Mouse (Mus musculus) neural tube, embryonic 15.5 days (tissue): ENCODE measurements around the gene Pus3. TPM values are rescaled to one million over a fixed set of nuclear protein-coding genes. Genes with fewer than 3 reads are reported as not detected.

Experiments used
- ATAC-seq: fragments of 200-750 bp; cut with Nextera tagmentation; 2 replicates; pipeline ENCODE4 v1.8.0; 2017; ENCODE audit warnings: mild to moderate bottlenecking, moderate TSS enrichment, moderate library complexity; ENCODE audit not compliant: low FRiP score
- H3K27ac ChIP-seq: fragments of 300-500 bp; sonication (generic); replicated peaks from 2 replicates; pipeline ENCODE4 v1.5.1; 2015; ENCODE audit warnings: mild to moderate bottlenecking, inconsistent platforms
- H3K27me3 ChIP-seq: fragments of 300-500 bp; sonication (generic); replicated peaks from 2 replicates; pipeline ENCODE4 v1.6.1; 2015; ENCODE audit warnings: inconsistent platforms
- H3K36me3 ChIP-seq: fragments of 300-500 bp; sonication (generic); 2 replicates; pipeline ENCODE4 v1.6.1; 2015; ENCODE audit warnings: inconsistent platforms
- H3K4me1 ChIP-seq: fragments of 300-500 bp; sonication (generic); 2 replicates; pipeline ENCODE4 v1.6.1; 2015; ENCODE audit warnings: inconsistent platforms
- H3K4me2 ChIP-seq: fragments of 300-500 bp; sonication (generic); 2 replicates; pipeline ENCODE4 v1.6.1; 2015; ENCODE audit warnings: inconsistent platforms, mild to moderate bottlenecking, moderate library complexity
- H3K4me3 ChIP-seq: fragments of 300-500 bp; sonication (generic); replicated peaks from 2 replicates; pipeline ENCODE4 v1.5.1; 2015; ENCODE audit warnings: mild to moderate bottlenecking, inconsistent platforms
- H3K9ac ChIP-seq: fragments of 300-500 bp; sonication (generic); replicated peaks from 2 replicates; pipeline ENCODE4 v1.6.1; 2015; ENCODE audit warnings: mild to moderate bottlenecking, inconsistent platforms
- H3K9me3 ChIP-seq: fragments of 300-500 bp; sonication (generic); replicated peaks from 2 replicates; pipeline ENCODE4 v1.6.1; 2016; ENCODE audit warnings: inconsistent platforms
- whole genome bisulfite sequencing: fragments of 180-500 bp; shearing (Covaris S2); methylation state at CpG from one replicate; pipeline ENCODE4 v1.1.7; 2015; ENCODE audit warnings: mixed read lengths; 5-methylcytosine and 5-hydroxymethylcytosine counted together
- polyA plus RNA-seq: library from polyadenylated mRNA; unstranded; fragments of >200 nt; fragmentation: Nextera tagmentation; extraction: Ambion mirVana; gene quantifications from 2 replicates; pipeline ENCODE4 v1.2.1, GENCODE M21; 2015

The Pus3 gene
- polyA plus RNA-seq, 1 experiment from 2014 or later, result 15.5 TPM

DNA sequence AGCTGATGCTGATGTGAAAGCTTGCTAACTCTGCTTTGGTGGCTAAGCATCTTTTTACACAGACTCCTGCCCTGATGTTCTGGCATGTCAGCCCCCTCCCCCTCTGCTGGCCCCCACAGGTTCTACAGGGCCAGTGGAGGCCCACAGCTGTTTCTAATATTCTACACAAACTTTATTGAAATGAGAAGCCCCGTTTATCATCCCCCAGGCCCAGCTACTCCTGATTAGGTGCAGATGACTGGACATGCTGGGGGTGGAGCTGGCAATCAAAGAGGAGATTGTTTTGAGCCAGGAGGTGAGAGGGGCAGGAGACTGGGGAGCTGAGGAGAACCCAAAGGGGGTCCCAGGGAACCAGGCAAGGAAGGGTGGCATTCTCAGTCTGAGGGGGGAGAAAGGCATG, 28.6 kb upstream of the Pus3 start:
- WGBS, result 19% methylated on average over 1 of the region's 1 CpGs
- H3K9me3 ChIP-seq, result no peaks in the 10 kb centered on the region
- no peak for ATAC-seq

DNA sequence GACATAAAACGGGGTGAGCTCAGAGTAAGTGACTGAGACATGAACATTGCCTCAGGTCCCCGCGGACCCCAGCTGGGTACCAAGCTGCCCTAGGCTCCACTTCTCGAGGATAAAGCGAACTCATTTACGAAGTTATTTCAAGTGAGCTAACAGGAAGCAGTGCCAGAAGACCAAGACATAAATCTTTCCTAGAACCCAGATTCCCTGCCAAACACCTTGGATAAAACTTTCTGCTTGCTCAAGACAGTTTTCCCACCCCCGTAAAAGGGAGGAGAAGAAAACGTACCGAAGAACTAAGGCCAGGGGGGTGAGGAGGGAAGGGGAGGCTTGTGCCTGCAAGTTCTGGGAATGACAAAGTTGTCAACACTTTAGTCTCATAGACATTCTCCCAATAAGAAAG, 25.1 kb upstream of the Pus3 start:
- no peak overlapping the region for H3K4me3 ChIP-seq
- no peaks in the 10 kb centered on the region for H3K36me3 ChIP-seq
- peaks cover 8% of the 10 kb centered on the region for H3K4me1 ChIP-seq
- no peak overlapping the region for H3K4me2 ChIP-seq
- ATAC-seq, result no peak
- no peak overlapping the region for H3K27ac ChIP-seq
- H3K9ac ChIP-seq, result no peak overlapping the region
- H3K9me3 ChIP-seq, result no peaks in the 10 kb centered on the region
- H3K27me3 ChIP-seq, result no peaks in the 10 kb centered on the region
- 63% methylated on average over 9 of the region's 9 CpGs for WGBS

More for the DNA sequence above, 28.6 kb upstream of the Pus3 start:
- no peak overlapping the region for H3K4me3 ChIP-seq
- H3K36me3 ChIP-seq, result no peaks in the 10 kb centered on the region
- no peak overlapping the region for H3K4me2 ChIP-seq
- no peak overlapping the region for H3K9ac ChIP-seq
- no peaks in the 10 kb centered on the region for H3K27me3 ChIP-seq
- 0 out of 2 replicates have a peak overlapping the region, but pooled peaks have one; percentile 37 for H3K27ac ChIP-seq
- peaks cover 8% of the 10 kb centered on the region for H3K4me1 ChIP-seq

DNA sequence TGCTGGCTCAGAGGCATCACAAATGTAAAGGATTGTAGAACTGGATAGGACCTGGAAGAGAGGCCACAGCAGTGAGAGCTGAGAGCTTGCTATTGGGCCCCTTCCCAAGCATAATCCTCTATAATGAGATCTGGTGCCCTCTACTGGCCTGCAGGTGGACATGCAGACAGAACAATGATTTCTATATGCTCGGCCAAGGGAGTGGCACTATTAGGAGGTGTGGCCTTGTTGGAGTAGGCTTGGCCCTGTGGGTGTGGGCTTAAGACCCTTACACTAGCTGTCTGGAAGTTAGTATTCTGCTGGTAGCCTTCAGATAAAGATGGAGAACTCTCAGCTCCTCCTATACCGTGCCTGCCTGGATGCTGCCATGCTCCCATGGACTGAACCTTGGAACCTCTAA, 23.3 kb upstream of the Pus3 start:
- Histone ChIP-seq H3K4me2 (no peak overlapping the region), H3K9me3 (no peaks in the 10 kb centered on the region), H3K9ac (no peak overlapping the region), H3K27ac (no peak overlapping the region), H3K4me1 (no peaks in the 10 kb centered on the region), H3K36me3 (no peaks in the 10 kb centered on the region), H3K27me3 (no peaks in the 10 kb centered on the region), H3K4me3 (no peak overlapping the region)
- peak; percentile 89 for ATAC-seq
- WGBS, result 7% methylated on average over 2 of the region's 2 CpGs

DNA sequence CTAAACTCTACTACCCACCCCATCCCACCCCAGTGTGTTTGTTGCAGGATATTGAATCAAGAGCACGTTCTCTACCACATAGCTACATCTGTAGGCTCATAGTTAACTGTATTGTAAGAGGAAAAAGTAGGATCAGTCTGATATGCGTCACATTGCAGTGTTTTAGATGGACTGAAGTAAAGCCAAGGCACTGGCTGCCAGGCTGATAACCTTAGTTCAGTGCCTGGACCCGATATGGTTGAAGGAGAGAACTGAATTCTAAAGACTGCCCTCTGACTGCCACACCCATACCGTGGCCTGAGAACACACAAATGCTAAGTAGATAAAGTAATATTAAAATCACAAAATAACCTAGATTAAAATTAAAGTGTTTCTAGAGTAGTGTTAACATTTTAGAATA, 22.5 kb upstream of the Pus3 start:
- WGBS, result 79% methylated on average over 4 of the region's 4 CpGs

DNA sequence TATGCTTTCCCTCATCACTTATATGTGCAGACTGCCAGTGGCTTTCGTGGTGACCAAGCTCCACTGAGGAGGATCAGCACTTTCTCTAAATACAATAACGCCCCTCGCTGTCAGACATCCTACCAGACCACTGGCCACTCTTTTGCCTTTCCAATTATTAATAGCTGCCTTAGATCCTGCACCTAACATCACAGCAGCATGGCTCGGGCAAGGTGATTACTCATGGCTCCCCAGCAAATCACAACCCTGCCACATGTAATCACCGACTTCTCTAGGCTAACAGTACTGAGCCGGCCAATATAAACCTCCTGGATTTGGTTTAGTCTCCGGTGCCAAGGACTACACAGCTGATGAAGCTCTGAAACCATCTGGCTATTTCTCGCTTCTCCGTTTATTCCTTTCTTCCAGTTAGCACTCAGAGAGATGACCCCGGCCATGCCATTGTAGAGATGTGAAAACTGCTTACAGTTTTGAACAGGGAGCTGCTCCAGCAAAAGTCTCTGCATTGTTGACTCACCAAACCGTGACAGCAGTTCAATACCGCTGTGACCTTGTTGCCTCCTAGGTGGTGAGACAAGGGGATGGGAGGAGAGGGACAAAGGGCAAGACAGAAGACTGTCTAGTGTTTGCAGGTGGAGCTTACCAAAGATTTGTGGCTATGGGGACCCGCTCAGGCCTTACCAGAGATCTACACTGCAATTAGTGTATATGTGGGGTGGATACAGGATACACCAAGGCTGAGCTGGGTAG, 19.2 kb upstream of the Pus3 start:
- WGBS, result 76% methylated on average over 13 of the region's 13 CpGs
- H3K27ac ChIP-seq, result no peak overlapping the region
- no peak for ATAC-seq
- H3K27me3 ChIP-seq, result no peaks in the 10 kb centered on the region
- H3K9ac ChIP-seq, result no peak overlapping the region
- no peak overlapping the region for H3K4me2 ChIP-seq
- no peaks in the 10 kb centered on the region for H3K4me1 ChIP-seq
- peaks cover 20% of the 10 kb centered on the region for H3K36me3 ChIP-seq
- no peaks in the 10 kb centered on the region for H3K9me3 ChIP-seq
- H3K4me3 ChIP-seq, result no peak overlapping the region

More for the DNA sequence above, 22.5 kb upstream of the Pus3 start:
- Histone ChIP-seq H3K4me1 (no peaks in the 10 kb centered on the region), H3K27ac (no peak overlapping the region), H3K4me2 (no peak overlapping the region), H3K4me3 (no peak overlapping the region), H3K27me3 (no peaks in the 10 kb centered on the region), H3K36me3 (0 out of 2 replicates have a peak, but pooled peaks cover 5% of the 10 kb centered on the region), H3K9ac (no peak overlapping the region), H3K9me3 (no peaks in the 10 kb centered on the region)
- no peak for ATAC-seq

DNA sequence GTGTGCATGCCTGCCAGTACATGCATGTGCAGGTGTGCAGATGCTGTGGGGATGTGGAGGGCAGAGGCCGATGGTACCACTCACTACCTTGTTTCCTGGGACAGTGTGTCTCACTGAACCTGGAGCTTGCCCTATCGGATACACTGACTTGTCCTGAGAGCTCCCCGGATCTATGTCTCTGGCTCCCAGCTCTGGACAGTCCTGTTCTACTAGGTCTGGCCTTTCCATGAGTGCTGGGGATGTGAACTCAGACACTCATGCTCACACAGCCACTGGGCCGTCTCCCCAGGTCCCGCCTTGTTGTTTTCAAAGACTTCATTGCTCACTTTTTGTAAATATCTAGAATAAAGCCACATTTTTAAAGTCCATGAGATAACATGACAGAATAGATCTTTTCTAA, 17.4 kb upstream of the Pus3 start:
- Histone ChIP-seq H3K9me3 (no peaks in the 10 kb centered on the region), H3K27me3 (no peaks in the 10 kb centered on the region), H3K9ac (no peak overlapping the region), H3K27ac (no peak overlapping the region), H3K4me3 (no peak overlapping the region), H3K4me2 (no peak overlapping the region), H3K4me1 (no peaks in the 10 kb centered on the region), H3K36me3 (peaks cover 37% of the 10 kb centered on the region)
- no peak for ATAC-seq
- WGBS, result 91% methylated on average over 5 of the region's 5 CpGs

DNA sequence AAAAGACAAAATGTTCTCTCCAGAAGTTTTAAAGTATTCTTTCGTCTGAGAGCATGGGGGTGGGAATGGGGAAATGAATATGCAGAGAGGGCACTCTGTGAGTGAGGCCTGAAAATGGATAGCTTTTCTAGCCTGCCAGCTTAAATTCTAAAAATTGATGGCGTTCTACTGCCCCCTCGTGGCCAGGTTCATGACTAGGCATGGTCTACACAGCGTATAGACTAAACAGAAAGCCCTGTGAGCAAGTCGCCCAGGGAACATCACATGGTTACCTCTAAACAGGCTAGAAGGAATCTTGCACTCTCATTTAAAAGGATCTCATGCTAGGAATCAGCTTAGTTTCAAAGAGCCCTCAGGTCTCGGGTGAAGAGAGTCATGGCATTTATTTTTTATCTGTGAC, 16.9 kb upstream of the Pus3 start:
- H3K4me1 ChIP-seq, result no peaks in the 10 kb centered on the region
- ATAC-seq, result peak; percentile 73
- no peak overlapping the region for H3K4me3 ChIP-seq
- H3K27ac ChIP-seq, result no peak overlapping the region
- no peak overlapping the region for H3K9ac ChIP-seq
- no peaks in the 10 kb centered on the region for H3K9me3 ChIP-seq
- WGBS, result 9% methylated on average over 6 of the region's 6 CpGs
- H3K27me3 ChIP-seq, result no peaks in the 10 kb centered on the region
- no peak overlapping the region for H3K4me2 ChIP-seq
- peaks cover 41% of the 10 kb centered on the region for H3K36me3 ChIP-seq

DNA sequence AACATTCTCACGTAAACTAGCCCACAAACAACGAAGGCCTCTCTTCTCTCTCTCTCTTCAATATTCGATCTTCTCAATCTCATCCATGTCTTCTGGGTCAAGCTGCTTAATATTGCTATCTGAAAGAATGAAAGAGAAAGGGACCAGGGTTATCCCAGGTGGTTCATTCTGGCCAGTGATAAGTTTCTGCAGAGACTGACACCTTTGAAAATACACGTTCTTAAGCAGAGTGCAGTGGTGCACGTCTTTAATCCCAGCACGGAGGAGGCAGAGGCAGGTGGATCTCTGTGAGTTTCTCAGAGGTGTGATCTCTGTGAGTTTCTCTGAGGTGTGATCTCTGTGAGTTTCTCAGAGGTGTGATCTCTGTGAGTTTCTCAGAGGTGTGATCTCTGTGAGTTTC, 16.5 kb upstream of the Pus3 start:
- WGBS, result 79% methylated on average over 6 of the region's 6 CpGs
- H3K4me1 ChIP-seq, result no peaks in the 10 kb centered on the region
- no peak overlapping the region for H3K4me3 ChIP-seq
- no peaks in the 10 kb centered on the region for H3K9me3 ChIP-seq
- H3K9ac ChIP-seq, result no peak overlapping the region
- peaks cover 46% of the 10 kb centered on the region for H3K36me3 ChIP-seq
- no peak overlapping the region for H3K27ac ChIP-seq
- ATAC-seq, result no peak
- no peaks in the 10 kb centered on the region for H3K27me3 ChIP-seq
- no peak overlapping the region for H3K4me2 ChIP-seq

DNA sequence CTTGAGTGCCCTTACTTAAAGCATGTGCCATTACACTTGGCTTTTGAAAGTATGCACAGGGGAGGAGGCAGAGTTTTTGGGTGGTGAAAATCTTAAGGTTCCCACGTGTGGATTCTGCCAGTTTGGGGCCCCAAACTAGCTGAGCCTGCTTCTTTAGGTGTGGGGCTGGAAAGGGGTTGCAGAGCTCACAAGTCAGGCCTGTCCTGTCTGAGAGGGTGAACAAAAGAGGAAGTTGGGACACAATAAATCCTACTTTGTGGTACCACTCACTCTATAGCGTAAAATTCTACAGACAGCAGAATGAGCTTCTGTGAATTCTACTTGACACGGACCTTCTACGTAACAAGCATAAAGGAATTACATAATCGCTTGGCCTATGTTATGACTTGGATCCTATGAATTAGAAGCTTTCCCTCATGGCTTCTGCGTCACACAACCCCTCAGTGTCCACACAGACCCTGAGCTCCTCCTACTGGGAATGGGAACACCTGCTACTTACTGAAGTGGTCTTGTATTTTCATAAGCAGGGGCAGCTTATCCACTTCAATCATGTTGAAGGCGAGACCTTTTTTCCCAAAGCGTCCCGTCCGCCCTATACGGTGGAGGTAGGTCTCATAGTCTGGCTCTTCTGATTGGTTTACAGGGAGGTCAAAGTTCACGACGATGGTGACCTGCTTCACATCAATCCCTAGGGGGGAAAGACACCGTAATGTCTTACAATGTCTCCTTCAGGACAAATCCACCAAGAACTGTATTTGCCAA, 15.1 kb upstream of the Pus3 start:
- H3K36me3 ChIP-seq, result peaks cover 57% of the 10 kb centered on the region
- no peak for ATAC-seq
- WGBS, result 78% methylated on average over 14 of the region's 14 CpGs
- no peak overlapping the region for H3K27ac ChIP-seq
- no peak overlapping the region for H3K9ac ChIP-seq
- no peak overlapping the region for H3K4me3 ChIP-seq
- no peak overlapping the region for H3K4me2 ChIP-seq
- no peaks in the 10 kb centered on the region for H3K4me1 ChIP-seq
- H3K27me3 ChIP-seq, result no peaks in the 10 kb centered on the region
- H3K9me3 ChIP-seq, result no peaks in the 10 kb centered on the region

DNA sequence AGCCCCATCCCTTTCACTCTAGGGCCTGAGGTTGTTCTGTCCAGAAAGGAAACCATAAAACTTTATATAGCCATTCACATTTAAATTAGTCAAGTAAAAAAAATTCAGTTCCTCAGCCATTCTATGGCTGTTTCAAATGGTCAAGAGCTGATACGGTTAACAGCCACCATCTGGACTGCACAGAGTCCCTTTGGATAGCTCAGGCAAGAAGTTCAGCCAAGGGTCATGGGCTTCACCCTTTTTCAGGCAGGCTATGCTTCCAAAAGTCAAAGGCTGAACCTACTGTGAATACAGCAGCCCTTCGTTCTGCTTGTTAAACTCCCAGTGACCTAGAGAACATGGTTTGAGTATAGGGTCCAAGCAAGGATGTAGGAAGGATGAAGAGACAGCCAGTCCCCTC, 13.7 kb upstream of the Pus3 start:
- Histone ChIP-seq H3K4me1 (no peaks in the 10 kb centered on the region), H3K36me3 (peaks cover 61% of the 10 kb centered on the region), H3K4me2 (no peak overlapping the region), H3K4me3 (no peak overlapping the region), H3K27ac (no peak overlapping the region), H3K9me3 (no peaks in the 10 kb centered on the region), H3K27me3 (no peaks in the 10 kb centered on the region), H3K9ac (no peak overlapping the region)
- ATAC-seq, result no peak
- WGBS, result 12% methylated on average over 2 of the region's 2 CpGs

DNA sequence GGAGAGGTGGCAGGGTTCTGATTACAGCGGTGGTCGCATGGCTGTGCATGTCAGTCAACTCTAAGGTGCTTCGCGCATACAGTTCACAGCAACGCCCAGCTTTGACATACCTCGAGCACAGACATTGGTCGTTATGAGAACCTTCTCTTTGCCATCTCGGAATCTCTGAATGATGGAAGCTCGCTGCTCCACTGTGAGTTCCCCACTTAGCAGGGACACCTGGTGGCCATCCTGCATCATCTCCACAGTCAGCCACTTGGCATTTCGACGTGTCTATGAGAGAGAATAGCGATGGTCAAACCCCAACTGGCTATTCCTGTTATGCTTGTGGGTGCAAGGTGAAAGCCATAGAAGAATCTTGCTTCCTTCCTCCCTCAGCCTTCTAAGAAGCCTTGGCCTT, 12.7 kb upstream of the Pus3 start:
- 75% methylated on average over 12 of the region's 12 CpGs for WGBS
- H3K36me3 ChIP-seq, result peaks cover 60% of the 10 kb centered on the region
- H3K27me3 ChIP-seq, result no peaks in the 10 kb centered on the region
- no peak overlapping the region for H3K9ac ChIP-seq
- no peak overlapping the region for H3K4me3 ChIP-seq
- H3K4me1 ChIP-seq, result no peaks in the 10 kb centered on the region
- H3K4me2 ChIP-seq, result no peak overlapping the region
- H3K9me3 ChIP-seq, result no peaks in the 10 kb centered on the region
- no peak overlapping the region for H3K27ac ChIP-seq
- no peak for ATAC-seq

DNA sequence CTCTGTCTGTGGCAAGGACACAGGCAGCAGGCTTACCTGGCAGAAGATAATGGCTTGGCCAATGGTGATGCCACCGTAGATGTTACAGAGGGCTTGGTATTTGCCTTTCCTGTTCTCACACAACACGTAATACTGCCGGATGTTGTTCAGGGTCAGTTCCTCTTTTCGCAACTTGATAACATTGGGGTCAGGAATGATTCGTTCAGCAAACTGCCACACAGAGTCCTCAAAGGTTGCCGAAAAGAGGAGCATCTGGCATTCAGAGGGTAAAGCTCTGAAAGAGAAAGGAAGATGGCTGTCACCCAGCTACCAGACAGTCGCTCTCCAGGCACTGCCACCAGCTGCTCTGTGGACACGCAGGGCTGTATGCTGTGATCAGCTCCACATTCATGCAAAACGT, 11.7 kb upstream of the Pus3 start:
- no peaks in the 10 kb centered on the region for H3K4me1 ChIP-seq
- no peak for ATAC-seq
- peaks cover 60% of the 10 kb centered on the region for H3K36me3 ChIP-seq
- H3K4me2 ChIP-seq, result no peak overlapping the region
- 86% methylated on average over 9 of the region's 9 CpGs for WGBS
- H3K9me3 ChIP-seq, result no peaks in the 10 kb centered on the region
- H3K4me3 ChIP-seq, result no peak overlapping the region
- no peak overlapping the region for H3K27ac ChIP-seq
- no peaks in the 10 kb centered on the region for H3K27me3 ChIP-seq
- no peak overlapping the region for H3K9ac ChIP-seq
